Mouse (Mus musculus): Measurements from ENCODE around the gene Tars2. TPM values are rescaled to one million over a fixed set of nuclear protein-coding genes. Genes with fewer than 3 reads are reported as not detected.
"Not testable (repeated sequence)": the region's sequence is repeated elsewhere in the genome, so short reads cannot be mapped to it uniquely, and the experiment has no call there.

The Tars2 gene
- polyA plus RNA-seq, 1 experiment, result 25.7 TPM

DNA sequence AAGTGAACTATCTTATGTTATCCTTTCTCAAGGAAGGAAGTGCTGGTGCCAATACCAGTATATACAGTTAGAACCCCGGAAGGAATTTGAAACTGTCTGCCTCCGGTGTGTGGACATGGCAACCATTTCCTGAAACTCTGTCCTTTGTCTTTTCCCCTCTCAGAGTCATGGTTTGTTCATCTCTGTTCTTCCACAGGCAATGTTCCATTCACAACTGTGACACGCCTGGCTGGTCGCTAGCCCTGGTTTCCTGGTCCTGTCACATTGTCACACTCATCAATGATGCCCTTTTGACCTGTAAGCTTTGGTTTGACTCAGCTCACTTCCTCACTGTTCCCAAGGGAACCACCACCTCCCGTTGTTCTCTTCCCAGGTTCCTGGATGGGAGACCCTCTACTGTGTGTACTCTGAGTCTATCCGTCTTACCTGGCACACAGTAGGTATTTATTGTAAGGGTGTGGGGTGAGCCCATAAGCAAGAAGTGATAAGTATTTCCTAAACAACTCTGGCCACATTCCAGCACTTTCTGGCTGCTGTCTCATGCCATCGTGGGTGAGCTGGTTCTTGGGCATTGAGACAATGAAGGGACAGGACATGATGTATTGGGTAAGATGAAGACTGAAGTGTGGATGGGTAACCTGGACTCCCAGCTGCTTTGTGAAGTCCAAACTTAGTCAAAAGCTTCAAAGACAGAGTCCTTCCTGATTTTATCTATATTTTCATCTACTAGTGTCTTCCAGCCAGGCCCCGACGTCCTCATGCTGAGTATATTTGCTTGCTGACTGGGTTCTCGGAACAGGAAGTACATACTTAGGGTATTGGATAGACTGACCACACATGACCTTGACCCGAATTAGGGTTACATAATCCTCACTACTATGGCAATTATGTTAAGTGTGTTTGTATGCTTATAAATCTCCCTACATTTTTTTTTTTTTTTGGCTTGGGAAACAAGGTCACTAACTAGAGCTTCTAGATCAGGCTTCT is 65.9 kb downstream of the Tars2 start:
- H3K4me1 ChIP-seq (ENCODE audit: control insufficient read depth, insufficient read depth, low read length), result peaks cover 26% of the 10 kb centered on the region
- no peak for TF ChIP-seq CTCF (IDR thresholded peaks at IDR 0.05; ENCODE audit: insufficient read depth, low read length)
- TF ChIP-seq POLR2A (IDR thresholded peaks at IDR 0.05; ENCODE audit: borderline replicate concordance, extremely low read depth, low read depth, low read length), result no peak
- DNase-seq, result peak; percentile 39
- H3K4me3 ChIP-seq (replicated peaks; ENCODE audit: extremely low read depth, low read depth, low read length), result no peak overlapping the region
- WGBS, result 25% methylated on average over 11 of the region's 11 CpGs

DNA sequence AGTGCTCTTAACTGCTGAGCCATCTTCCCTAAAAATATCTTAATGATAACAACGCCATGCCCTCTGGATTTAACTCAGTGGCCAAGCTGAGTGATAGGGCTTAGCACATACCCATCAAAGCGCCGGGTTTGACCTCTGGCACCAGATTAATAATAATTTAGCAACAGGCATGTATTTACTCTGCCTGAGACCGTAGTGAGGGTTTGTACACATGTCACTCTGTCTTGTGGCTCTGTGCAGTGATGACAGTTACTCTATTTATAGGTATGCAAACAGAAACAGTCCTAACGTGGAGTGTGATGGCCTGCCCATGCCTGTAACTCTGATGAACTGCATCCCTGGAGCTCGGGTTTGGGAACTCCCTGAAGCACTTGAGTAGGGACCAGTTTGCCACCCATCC is 67.3 kb downstream of the Tars2 start:
- no peak for TF ChIP-seq CTCF (IDR thresholded peaks at IDR 0.05; ENCODE audit: insufficient read depth, low read length)
- TF ChIP-seq POLR2A (IDR thresholded peaks at IDR 0.05; ENCODE audit: borderline replicate concordance, extremely low read depth, low read depth, low read length), result no peak
- WGBS, result 41% methylated on average over 6 of the region's 6 CpGs
- no peak for DNase-seq
- no peak overlapping the region for H3K4me3 ChIP-seq (replicated peaks; ENCODE audit: extremely low read depth, low read depth, low read length)
- H3K4me1 ChIP-seq (ENCODE audit: control insufficient read depth, insufficient read depth, low read length), result peaks cover 26% of the 10 kb centered on the region

DNA sequence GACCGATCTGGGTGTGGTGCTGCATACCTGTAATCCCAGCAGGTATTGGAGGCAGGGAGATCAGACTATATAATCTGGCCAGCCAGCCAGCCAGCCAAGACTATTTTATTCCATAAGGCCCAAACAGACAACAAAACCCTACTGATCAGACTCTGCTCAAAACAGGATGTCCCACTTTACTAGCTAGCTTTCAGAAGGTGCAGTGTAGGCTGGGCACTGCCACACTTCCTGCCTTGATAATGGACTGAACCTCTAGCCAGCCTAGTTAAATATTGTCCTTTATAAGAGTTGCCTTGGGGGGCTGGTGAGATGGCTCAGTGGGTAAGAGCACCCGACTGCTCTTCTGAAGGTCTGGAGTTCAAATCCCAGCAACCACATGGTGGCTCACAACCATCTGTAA is 69.5 kb downstream of the Tars2 start:
- H3K4me3 ChIP-seq (replicated peaks; ENCODE audit: extremely low read depth, low read depth, low read length); DNase-seq: not testable (repeated sequence)
- 91% methylated on average over 2 of the region's 2 CpGs for WGBS
- H3K4me1 ChIP-seq (ENCODE audit: control insufficient read depth, insufficient read depth, low read length), result peaks cover 26% of the 10 kb centered on the region

Other genes with a start within 250 kb of the Tars2 start
- 47.8 and 82.1 TPM in 2 replicates for gene Ctss, start 233.4 kb downstream of the Tars2 start, polyA plus RNA-seq (2012; rRNA removed)
- gene Hormad1, start 200.5 kb downstream of the Tars2 start, polyA plus RNA-seq (2012; rRNA removed), result not detected in 2 replicates
- gene Golph3l, start 171.3 kb downstream of the Tars2 start, polyA plus RNA-seq (2012; rRNA removed), result 4.5 and 10.0 TPM in 2 replicates
- gene Ensa, start 135.2 kb downstream of the Tars2 start, polyA plus RNA-seq (2012; rRNA removed), result 9.3 and 15.7 TPM in 2 replicates
- 89.2 and 178 TPM in 2 replicates for gene Mcl1, start 101.4 kb downstream of the Tars2 start, polyA plus RNA-seq (2012; rRNA removed)
- gene Adamtsl4, start 72.3 kb downstream of the Tars2 start, polyA plus RNA-seq (2012; rRNA removed), result 51.3 and 52.3 TPM in 2 replicates
- 465 and 807 TPM in 2 replicates for gene Ecm1, start 20.6 kb downstream of the Tars2 start, polyA plus RNA-seq (2012; rRNA removed)
- gene Rprd2, start 58.7 kb upstream of the Tars2 start, polyA plus RNA-seq (2012; rRNA removed), result 10.0 and 12.1 TPM in 2 replicates
- 7.5 and 13.2 TPM in 2 replicates for gene Prpf3, start 95.7 kb upstream of the Tars2 start, polyA plus RNA-seq (2012; rRNA removed)
- 37.7 and 69.0 TPM in 2 replicates for gene Mrps21, start 111.3 kb upstream of the Tars2 start, polyA plus RNA-seq (2012; rRNA removed)
- gene Ciart, start 122.0 kb upstream of the Tars2 start, polyA plus RNA-seq (2012; rRNA removed), result 26.1 and 29.3 TPM in 2 replicates
- 81.5 and 113 TPM in 2 replicates for gene BC028528, start 131.8 kb upstream of the Tars2 start, polyA plus RNA-seq (2012; rRNA removed)
- gene Aph1a, start 133.8 kb upstream of the Tars2 start, polyA plus RNA-seq (2012; rRNA removed), result 159 and 160 TPM in 2 replicates
- gene Car14, start 144.5 kb upstream of the Tars2 start, polyA plus RNA-seq (2012; rRNA removed), result 28.8 and 36.1 TPM in 2 replicates
- 11.4 and 17.4 TPM in 2 replicates for gene Anp32e, start 169.0 kb upstream of the Tars2 start, polyA plus RNA-seq (2012; rRNA removed)
- gene Plekho1, start 235.8 kb upstream of the Tars2 start, polyA plus RNA-seq (2012; rRNA removed), result 55.7 and 82.7 TPM in 2 replicates